In genomic region chr12:49386081-49386805, GRCm38 (mm10) we compare ENCODE assay signal across 20 mouse cellular contexts. TPM values are rescaled to one million over a fixed set of nuclear protein-coding genes. Genes with fewer than 3 reads are reported as not detected.
DNase-seq lines count a peak whose midpoint lies in the region; ATAC-seq and TF ChIP-seq lines count a peak whose summit lies in the region.
"Had no signal": no experiment of that assay in that cellular context is flagged by ENCODE, and none has a peak within 500 bp of the region (broad histone marks: within the 10 kb centered on the region; RNA-seq: fewer than 3 reads in every experiment).

No protein-coding gene starts in this region.

- H3K4me2 ChIP-seq in intestine, embryonic 14.5 days (ENCODE audit: low read length), result no peak overlapping the region
- H3K4me2 ChIP-seq in intestine, postnatal 0 days (replicated peaks; ENCODE audit: low read depth), result no peak overlapping the region
- peak overlapping the region; percentile 15; the same call in 1 of the 2 replicates for H3K4me2 ChIP-seq in forebrain, embryonic 11.5 days (ENCODE audit: low read depth, low read length, severe bottlenecking)
- no peak overlapping the region for H3K4me2 ChIP-seq in midbrain, embryonic 13.5 days (replicated peaks)
- no peak overlapping the region for H3K4me2 ChIP-seq in stomach, postnatal 0 days (replicated peaks; ENCODE audit: low read depth)
- H3K4me2 ChIP-seq: neural tube, embryonic 13.5 days had no signal

- peak; percentile 51 for DNase-seq in intestine, embryonic 14.5 days (ENCODE audit: low spot score)
- no peak for DNase-seq in forebrain, embryonic 11.5 days (ENCODE audit: low spot score)
- DNase-seq in heart, adult 8-10 months (ENCODE audit: low spot score), result no peak
- DNase-seq in heart, adult 11 months, result no peak
- DNase-seq in stomach, postnatal 0 days (ENCODE audit: low spot score), result no peak
- DNase-seq: cerebellum, adult 11-12 months; heart, postnatal 4 days; layer of hippocampus, adult 9-11 months; left cerebral cortex, postnatal 4 days; liver, postnatal 0 days; thymus, adult 18-20 months had no signal

- peaks cover 89% of the 10 kb centered on the region for H3K27me3 ChIP-seq in intestine, embryonic 14.5 days (replicated peaks; ENCODE audit: control insufficient read depth, insufficient read depth, low read length)
- peaks cover 85% of the 10 kb centered on the region for H3K27me3 ChIP-seq in intestine, postnatal 0 days (replicated peaks; ENCODE audit: control insufficient read depth, insufficient read depth, low read length)
- H3K27me3 ChIP-seq in forebrain, embryonic 11.5 days (ENCODE audit: control insufficient read depth, insufficient read depth, low read length), result peaks cover 15% of the 10 kb centered on the region
- peaks cover 79% of the 10 kb centered on the region for H3K27me3 ChIP-seq in midbrain, embryonic 13.5 days
- peaks cover 42% of the 10 kb centered on the region for H3K27me3 ChIP-seq in stomach, postnatal 0 days (ENCODE audit: control insufficient read depth, insufficient read depth, low read length)

- no peak for TF ChIP-seq CTCF in intestine, postnatal 0 days (IDR thresholded peaks at IDR 0.05; ENCODE audit: low read depth)
- no peak for TF ChIP-seq CTCF in cortical plate, adult 2 months (IDR thresholded peaks at IDR 0.05; ENCODE audit: extremely low read depth, insufficient read depth, low read length)
- no peak for TF ChIP-seq CTCF in stomach, postnatal 0 days (IDR thresholded peaks at IDR 0.05; ENCODE audit: low read depth)

- WGBS in intestine, embryonic 14.5 days, result 12% methylated on average over 10 of the region's 10 CpGs
- 16% methylated on average over 10 of the region's 10 CpGs for WGBS in intestine, postnatal 0 days
- 5% methylated on average over 10 of the region's 10 CpGs for WGBS in forebrain, embryonic 11.5 days
- WGBS in midbrain, embryonic 13.5 days, result 10% methylated on average over 10 of the region's 10 CpGs
- WGBS in stomach, postnatal 0 days, result 20% methylated on average over 10 of the region's 10 CpGs

- no peak overlapping the region for H3K27ac ChIP-seq in intestine, embryonic 14.5 days (ENCODE audit: low read depth)
- no peak overlapping the region for H3K27ac ChIP-seq in intestine, postnatal 0 days (ENCODE audit: low read depth, low read length)
- no peak overlapping the region for H3K27ac ChIP-seq in cortical plate, adult 2 months (ENCODE audit: insufficient read depth, low read length)
- peak overlapping the region; percentile 100 for H3K27ac ChIP-seq in forebrain, embryonic 11.5 days (ENCODE audit: low read depth, low read length)
- no peak overlapping the region for H3K27ac ChIP-seq in midbrain, embryonic 13.5 days
- H3K27ac ChIP-seq in stomach, postnatal 0 days (replicated peaks), result no peak overlapping the region
- H3K27ac ChIP-seq: neural tube, embryonic 13.5 days had no signal

- no peaks in the 10 kb centered on the region; the same call in 1 of the 2 replicates for H3K4me1 ChIP-seq in intestine, embryonic 14.5 days (replicated peaks; ENCODE audit: control insufficient read depth, insufficient read depth, low read length)
- no peaks in the 10 kb centered on the region for H3K4me1 ChIP-seq in intestine, postnatal 0 days (replicated peaks; ENCODE audit: control insufficient read depth, insufficient read depth, low read length)
- no peaks in the 10 kb centered on the region for H3K4me1 ChIP-seq in cortical plate, adult 2 months (ENCODE audit: control insufficient read depth, insufficient read depth, low read length)
- no peaks in the 10 kb centered on the region for H3K4me1 ChIP-seq in forebrain, embryonic 11.5 days (replicated peaks; ENCODE audit: control insufficient read depth, insufficient read depth, low read length)
- H3K4me1 ChIP-seq in midbrain, embryonic 13.5 days (replicated peaks), result peaks cover 15% of the 10 kb centered on the region
- H3K4me1 ChIP-seq in stomach, postnatal 0 days (replicated peaks; ENCODE audit: control insufficient read depth, insufficient read depth), result peaks cover 3% of the 10 kb centered on the region; the same call in 1 of the 2 replicates

- ATAC-seq in intestine, embryonic 14.5 days (replicated peaks; ENCODE audit: low FRiP score, low TSS enrichment, low read depth), result no peak
- ATAC-seq in intestine, postnatal 0 days, result no peak
- ATAC-seq in forebrain, embryonic 11.5 days (replicated peaks; ENCODE audit: low FRiP score), result no peak
- ATAC-seq in midbrain, embryonic 13.5 days, result no peak
- no peak for ATAC-seq in stomach, postnatal 0 days (ENCODE audit: low FRiP score, low TSS enrichment)
- ATAC-seq: liver, postnatal 0 days had no signal

- no peaks in the 10 kb centered on the region for H3K36me3 ChIP-seq in intestine, embryonic 14.5 days (ENCODE audit: control insufficient read depth, insufficient read depth, low read length)
- H3K36me3 ChIP-seq in intestine, postnatal 0 days (ENCODE audit: control insufficient read depth, insufficient read depth), result no peaks in the 10 kb centered on the region
- no peaks in the 10 kb centered on the region for H3K36me3 ChIP-seq in forebrain, embryonic 11.5 days (ENCODE audit: control insufficient read depth, insufficient read depth, low read length)
- no peaks in the 10 kb centered on the region for H3K36me3 ChIP-seq in midbrain, embryonic 13.5 days
- no peaks in the 10 kb centered on the region for H3K36me3 ChIP-seq in stomach, postnatal 0 days (ENCODE audit: control insufficient read depth, insufficient read depth, low read length)
- H3K36me3 ChIP-seq: G1E; neural tube, embryonic 13.5 days had no signal

- H3K9me3 ChIP-seq in intestine, embryonic 14.5 days (ENCODE audit: control insufficient read depth, low read length), result no peaks in the 10 kb centered on the region
- no peaks in the 10 kb centered on the region for H3K9me3 ChIP-seq in intestine, postnatal 0 days (ENCODE audit: control insufficient read depth)
- no peaks in the 10 kb centered on the region for H3K9me3 ChIP-seq in forebrain, embryonic 11.5 days (ENCODE audit: control insufficient read depth, low read length)
- H3K9me3 ChIP-seq in midbrain, embryonic 13.5 days, result no peaks in the 10 kb centered on the region
- H3K9me3 ChIP-seq in stomach, postnatal 0 days (ENCODE audit: control insufficient read depth, low read length), result no peaks in the 10 kb centered on the region
- H3K9me3 ChIP-seq: neural tube, embryonic 13.5 days had no signal

- no peak for TF ChIP-seq EP300 in stomach, postnatal 0 days (optimal IDR thresholded peaks at IDR 0.05)

- H3K4me3 ChIP-seq in intestine, embryonic 14.5 days (ENCODE audit: low read depth, low read length), result no peak overlapping the region
- H3K4me3 ChIP-seq in intestine, postnatal 0 days (ENCODE audit: low read depth, low read length), result no peak overlapping the region
- H3K4me3 ChIP-seq in cortical plate, adult 2 months (ENCODE audit: insufficient read depth, low read length), result peak overlapping the region; percentile 93
- peak overlapping the region; percentile 87 for H3K4me3 ChIP-seq in forebrain, embryonic 11.5 days (ENCODE audit: low read depth, low read length)
- H3K4me3 ChIP-seq in midbrain, embryonic 13.5 days (replicated peaks), result peak overlapping the region; percentile 33; the same call in 1 of the 2 replicates
- H3K4me3 ChIP-seq in stomach, postnatal 0 days (ENCODE audit: low read depth, low read length), result no peak overlapping the region
- H3K4me3 ChIP-seq: neural tube, embryonic 13.5 days had no signal

- no peak for TF ChIP-seq POLR2A in cortical plate, adult 2 months (IDR thresholded peaks at IDR 0.05; ENCODE audit: extremely low read depth, insufficient read depth, low read length)

- H3K9ac ChIP-seq in intestine, embryonic 14.5 days (ENCODE audit: low read length), result no peak overlapping the region
- no peak overlapping the region for H3K9ac ChIP-seq in intestine, postnatal 0 days (ENCODE audit: low read depth, low read length)
- peak overlapping the region; percentile 99 for H3K9ac ChIP-seq in forebrain, embryonic 11.5 days (ENCODE audit: low read length)
- no peak overlapping the region for H3K9ac ChIP-seq in midbrain, embryonic 13.5 days (replicated peaks)
- H3K9ac ChIP-seq in stomach, postnatal 0 days (ENCODE audit: low read length), result no peak overlapping the region
- H3K9ac ChIP-seq: liver, postnatal 0 days; neural tube, embryonic 13.5 days had no signal

RNA-seq across cellular contexts. Expression of gene Gm43517, which starts 1.3 kb away (rescaled TPM):
- not detected in 2 replicates for polyA plus RNA-seq in intestine, embryonic 14.5 days (2014; fragmentation: Nextera tagmentation; extraction: Ambion mirVana)
- not detected in 2 replicates for polyA plus RNA-seq in intestine, postnatal 0 days (2015; fragmentation: Nextera tagmentation; extraction: Ambion mirVana)
- polyA plus RNA-seq in cortical plate, adult 2 months (2012; rRNA removed), result 2.1 and 2.3 TPM in 2 replicates
- 1.3 and 1.4 TPM in 2 replicates for polyA plus RNA-seq in forebrain, embryonic 11.5 days (2014; fragmentation: Nextera tagmentation; extraction: Ambion mirVana)
- polyA plus RNA-seq in midbrain, embryonic 13.5 days (2015; fragmentation: Nextera tagmentation; extraction: Ambion mirVana), result 0.15 TPM in 1 of 2 replicates, not detected in the other
- not detected for total RNA-seq in heart, adult 8-10 months (2022)
- polyA plus RNA-seq in stomach, postnatal 0 days (2015; fragmentation: Nextera tagmentation; extraction: Ambion mirVana), result not detected in 2 replicates
- total RNA-seq: granulocyte monocyte progenitor cell, adult 5-6 weeks; heart, postnatal 4 days; megakaryocyte-erythroid progenitor cell, adult 5-6 weeks had no signal
- polyA plus RNA-seq: C2C12; G1E; kidney, embryonic 14.5 days; liver, postnatal 0 days; neural tube, embryonic 13.5 days had no signal

RNA-seq across cellular contexts. Expression of gene Foxg1, which starts 3.8 kb away (rescaled TPM):
- polyA plus RNA-seq in intestine, embryonic 14.5 days (2014; fragmentation: Nextera tagmentation; extraction: Ambion mirVana), result not detected in 2 replicates
- not detected in 2 replicates for polyA plus RNA-seq in intestine, postnatal 0 days (2015; fragmentation: Nextera tagmentation; extraction: Ambion mirVana)
- 61.2 and 63.1 TPM in 2 replicates for polyA plus RNA-seq in cortical plate, adult 2 months (2012; rRNA removed)
- polyA plus RNA-seq in forebrain, embryonic 11.5 days (2014; fragmentation: Nextera tagmentation; extraction: Ambion mirVana), result 40.4 and 45.5 TPM in 2 replicates
- polyA plus RNA-seq in midbrain, embryonic 13.5 days (2015; fragmentation: Nextera tagmentation; extraction: Ambion mirVana), result 0.63 and 6.4 TPM in 2 replicates
- not detected for total RNA-seq in heart, adult 8-10 months (2022)
- 0.12 TPM in 1 of 2 replicates, not detected in the other for polyA plus RNA-seq in stomach, postnatal 0 days (2015; fragmentation: Nextera tagmentation; extraction: Ambion mirVana)
- total RNA-seq: granulocyte monocyte progenitor cell, adult 5-6 weeks; megakaryocyte-erythroid progenitor cell, adult 5-6 weeks had no signal
- polyA plus RNA-seq: C2C12; G1E; kidney, embryonic 14.5 days; liver, postnatal 0 days had no signal

Comparison
In these comparisons a context has a peak if more than half of its experiments do, and no peak if none do; other contexts are left out.
1. H3K4me3 ChIP-seq: peak in cortical plate, adult 2 months (single experiment), forebrain, embryonic 11.5 days (single experiment) and midbrain, embryonic 13.5 days (single experiment); none in intestine, embryonic 14.5 days (single experiment), intestine, postnatal 0 days (single experiment) and stomach, postnatal 0 days (single experiment).